8 mouse cellular contexts compared by ENCODE assay signal in genomic region chr14:14120230-14121096, GRCm38 (mm10). TPM values are rescaled to one million over a fixed set of nuclear protein-coding genes. Genes with fewer than 3 reads are reported as not detected.
A peak's percentile ranks its signal among the peaks of the same experiment; 100 is the strongest.
DNase-seq lines count a peak whose midpoint lies in the region; ATAC-seq and TF ChIP-seq lines count a peak whose summit lies in the region.

Psmd6 (minus strand) TSS chr14:14120984.

- no peak for TF ChIP-seq POLR2A in ES-Bruce4 (IDR thresholded peaks at IDR 0.05; ENCODE audit: insufficient read depth, low read length)

- peak; percentile 92 to 95 for DNase-seq in heart, postnatal 10 days
- peak; percentile 47 for DNase-seq in large intestine, adult 2 months (ENCODE audit: low read depth, low spot score)
- DNase-seq in liver, postnatal 0 days, result peak; percentile 92
- DNase-seq in testis, postnatal 10 days (ENCODE audit: low spot score), result peak; percentile 94

- peak within 1 kb of the TSS; percentile 89 for H3K9ac ChIP-seq in ES-Bruce4 (ENCODE audit: low read depth, poor library complexity, severe bottlenecking)
- H3K9ac ChIP-seq in forebrain, embryonic 13.5 days, result peak within 1 kb of the TSS; percentile 97
- H3K9ac ChIP-seq in liver, postnatal 0 days (replicated peaks), result peak within 1 kb of the TSS; percentile 100
- H3K9ac ChIP-seq in neural tube, embryonic 14.5 days (replicated peaks; ENCODE audit: low read depth, low read length), result peak within 1 kb of the TSS; percentile 92

- TF ChIP-seq EP300 in ES-Bruce4 (IDR thresholded peaks at IDR 0.05; ENCODE audit: insufficient read depth, low read depth, low read length), result no peak
- no peak for TF ChIP-seq EP300 in liver, postnatal 0 days (IDR thresholded peaks at IDR 0.05; ENCODE audit: low read depth)

- H3K36me3 ChIP-seq in ES-Bruce4 (ENCODE audit: control insufficient read depth, insufficient read depth, low read length, poor library complexity, severe bottlenecking), result peaks cover 38% of the 10 kb centered on the region
- peaks cover 37% of the 10 kb centered on the region for H3K36me3 ChIP-seq in forebrain, embryonic 13.5 days (ENCODE audit: poor library complexity, severe bottlenecking)
- H3K36me3 ChIP-seq in liver, postnatal 0 days (replicated peaks; ENCODE audit: insufficient read depth, low read length), result peaks cover 24% of the 10 kb centered on the region
- H3K36me3 ChIP-seq in neural tube, embryonic 14.5 days (ENCODE audit: control insufficient read depth, insufficient read depth, low read length), result peaks cover 26% of the 10 kb centered on the region

- no peaks in the 10 kb centered on the region for H3K27me3 ChIP-seq in ES-Bruce4 (ENCODE audit: control insufficient read depth, insufficient read depth, low read length, poor library complexity, severe bottlenecking)
- H3K27me3 ChIP-seq in forebrain, embryonic 13.5 days, result no peaks in the 10 kb centered on the region
- no peaks in the 10 kb centered on the region for H3K27me3 ChIP-seq in liver, postnatal 0 days (ENCODE audit: insufficient read depth, low read length)
- no peaks in the 10 kb centered on the region for H3K27me3 ChIP-seq in neural tube, embryonic 14.5 days (ENCODE audit: control insufficient read depth, insufficient read depth, low read length)

- ATAC-seq in cerebellum, adult (ENCODE audit: insufficient number of reproducible peaks, low FRiP score, low TSS enrichment), result peak; percentile 97
- peak; percentile 99 for ATAC-seq in forebrain, embryonic 13.5 days
- ATAC-seq in liver, postnatal 0 days, result peak; percentile 97
- peak; percentile 99 for ATAC-seq in neural tube, embryonic 14.5 days (ENCODE audit: low read depth)

- intact Hi-C loops in heart, postnatal 10 days (cut with DNase I), result loop anchor here (10.0 kb wide), 1 partner anchor 224 kb away; the partner anchor contains the start of gene Il3ra

- peak within 1 kb of the TSS; percentile 92 for H3K4me2 ChIP-seq in forebrain, embryonic 13.5 days
- H3K4me2 ChIP-seq in liver, postnatal 0 days (ENCODE audit: low read depth, low read length), result peak within 1 kb of the TSS; percentile 90
- H3K4me2 ChIP-seq in neural tube, embryonic 14.5 days (ENCODE audit: low read depth, low read length), result peak within 1 kb of the TSS; percentile 75

- peak; percentile 78 for TF ChIP-seq CTCF in ES-Bruce4 (IDR thresholded peaks at IDR 0.05; ENCODE audit: low read depth, low read length)
- TF ChIP-seq CTCF in liver, postnatal 0 days (IDR thresholded peaks at IDR 0.05; ENCODE audit: low read depth), result peak; percentile 98

- no peaks in the 10 kb centered on the region for H3K4me1 ChIP-seq in ES-Bruce4 (ENCODE audit: control insufficient read depth, insufficient read depth, low read length)
- H3K4me1 ChIP-seq in forebrain, embryonic 13.5 days, result peaks cover 21% of the 10 kb centered on the region
- H3K4me1 ChIP-seq in liver, postnatal 0 days (ENCODE audit: insufficient read depth), result peaks cover 11% of the 10 kb centered on the region; the same call in 1 of the 2 replicates
- peaks cover 15% of the 10 kb centered on the region for H3K4me1 ChIP-seq in neural tube, embryonic 14.5 days (ENCODE audit: control insufficient read depth, insufficient read depth, low read length)

- H3K27ac ChIP-seq in ES-Bruce4 (ENCODE audit: insufficient read depth, low read length), result no peak within 1 kb of the TSS
- H3K27ac ChIP-seq in forebrain, embryonic 13.5 days, result peak within 1 kb of the TSS; percentile 63; the same call in 1 of the 2 replicates
- peak within 1 kb of the TSS; percentile 85 for H3K27ac ChIP-seq in liver, postnatal 0 days (ENCODE audit: low read depth)
- H3K27ac ChIP-seq in neural tube, embryonic 14.5 days (ENCODE audit: low read depth, low read length), result peak within 1 kb of the TSS; percentile 77

- peaks cover 8% of the 10 kb centered on the region for H3K9me3 ChIP-seq in ES-Bruce4 (replicated peaks; ENCODE audit: control insufficient read depth, insufficient read depth, low read length, poor library complexity, severe bottlenecking)
- H3K9me3 ChIP-seq in forebrain, embryonic 13.5 days (replicated peaks), result no peaks in the 10 kb centered on the region
- no peaks in the 10 kb centered on the region for H3K9me3 ChIP-seq in liver, postnatal 0 days (ENCODE audit: low read length)
- H3K9me3 ChIP-seq in neural tube, embryonic 14.5 days (ENCODE audit: control insufficient read depth, low read length), result no peaks in the 10 kb centered on the region

- under 1% methylated on average over 68 of the region's 68 CpGs for WGBS in forebrain, embryonic 13.5 days
- WGBS in large intestine, adult 2 months, result under 1% methylated on average over 68 of the region's 68 CpGs
- under 1% methylated on average over 68 of the region's 68 CpGs for WGBS in liver, postnatal 0 days (ENCODE audit: insufficient replicate concordance)
- WGBS in neural tube, embryonic 14.5 days, result under 1% methylated on average over 68 of the region's 68 CpGs

- peak within 1 kb of the TSS; percentile 98 for H3K4me3 ChIP-seq in ES-Bruce4 (ENCODE audit: low read depth, low read length)
- peak within 1 kb of the TSS; percentile 98 for H3K4me3 ChIP-seq in forebrain, embryonic 13.5 days
- peak within 1 kb of the TSS; percentile 100 for H3K4me3 ChIP-seq in liver, postnatal 0 days (ENCODE audit: low read depth, low read length)
- H3K4me3 ChIP-seq in neural tube, embryonic 14.5 days (ENCODE audit: low read depth, low read length), result peak within 1 kb of the TSS; percentile 97

RNA-seq across cellular contexts. Expression of gene Psmd6, which starts in this region (rescaled TPM):
- polyA plus RNA-seq in ES-Bruce4 (2011; ENCODE audit: insufficient read depth, insufficient read length, low read depth, missing spikeins), result 108 and 113 TPM in 2 replicates
- 308 and 313 TPM in 2 replicates for polyA plus RNA-seq in forebrain, embryonic 13.5 days (2015; fragmentation: Nextera tagmentation; extraction: Ambion mirVana)
- total RNA-seq in heart, postnatal 10 days (2021), result 100 to 1,000 TPM in 1 of 2 experiments, 10 to 100 TPM in 1; 97.5 to 103 TPM
- 22.4 and 24.3 TPM in 2 replicates for polyA plus RNA-seq in large intestine, adult 2 months (2012; rRNA removed)
- polyA plus RNA-seq in liver, postnatal 0 days (2015; fragmentation: Nextera tagmentation; extraction: Ambion mirVana), result 101 and 106 TPM in 2 replicates
- 243 and 260 TPM in 2 replicates for polyA plus RNA-seq in neural tube, embryonic 14.5 days (2014; fragmentation: Nextera tagmentation; extraction: Ambion mirVana)
